Mouse (Mus musculus): Measurements from ENCODE around the gene Cltrn. TPM values are rescaled to one million over a fixed set of nuclear protein-coding genes. Genes with fewer than 3 reads are reported as not detected.

The Cltrn gene
- polyA plus RNA-seq (2016; fragmentation: Nextera tagmentation; extraction: Ambion mirVana): not detected in 2 replicates

- H3K4me1 ChIP-seq: no peaks in the 10 kb centered on the region
- H3K4me3 ChIP-seq: no peak within 1 kb of the TSS
- no peak within 1 kb of the TSS for H3K4me2 ChIP-seq (replicated peaks)
- H3K27ac ChIP-seq (replicated peaks): no peak within 1 kb of the TSS
- H3K9me3 ChIP-seq: no peaks in the 10 kb centered on the region
- WGBS: 88% methylated on average over 4 of the region's 4 CpGs
- ATAC-seq (ENCODE audit: low FRiP score, low read depth): no peak
- H3K27me3 ChIP-seq: peaks cover 25% of the 10 kb centered on the region
- H3K9ac ChIP-seq (replicated peaks): no peak within 1 kb of the TSS
- no peaks in the 10 kb centered on the region for H3K36me3 ChIP-seq
These were observed at the start of gene Cltrn for GRCm38 (mm10) chrX:164088582-164088981. Cltrn (plus strand) TSS chrX:164088830.

DNA sequence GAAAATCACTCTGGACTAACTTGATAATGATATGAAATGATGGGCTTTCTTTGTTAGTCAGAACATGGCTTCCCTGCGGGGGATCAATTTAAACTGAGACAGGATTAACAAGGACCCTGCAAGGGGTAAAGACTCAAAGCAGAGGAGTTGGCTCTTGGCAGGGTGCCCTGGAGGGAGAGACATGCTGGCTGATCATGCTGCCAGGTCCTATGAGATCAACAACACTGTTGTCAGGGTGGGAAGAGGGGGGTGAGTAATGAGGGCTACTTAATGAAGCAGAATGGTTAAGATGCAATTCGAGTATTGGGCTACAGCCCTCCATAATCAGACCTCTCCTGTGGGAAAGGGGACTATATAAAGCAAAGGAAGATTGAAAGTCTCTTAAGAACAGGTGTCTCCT lies 49.7 kb upstream of the Cltrn start:
- Histone ChIP-seq H3K4me2 (replicated peaks) (no peak overlapping the region), H3K4me3 (no peak overlapping the region), H3K27me3 (peaks cover 5% of the 10 kb centered on the region; the same call in 1 of the 2 replicates), H3K9ac (replicated peaks) (no peak overlapping the region), H3K36me3 (no peaks in the 10 kb centered on the region), H3K27ac (replicated peaks) (no peak overlapping the region), H3K4me1 (no peaks in the 10 kb centered on the region), H3K9me3 (no peaks in the 10 kb centered on the region)
- WGBS: 50% methylated on average over 2 of the region's 2 CpGs
- ATAC-seq (ENCODE audit: low FRiP score, low read depth): peak; percentile 66

DNA sequence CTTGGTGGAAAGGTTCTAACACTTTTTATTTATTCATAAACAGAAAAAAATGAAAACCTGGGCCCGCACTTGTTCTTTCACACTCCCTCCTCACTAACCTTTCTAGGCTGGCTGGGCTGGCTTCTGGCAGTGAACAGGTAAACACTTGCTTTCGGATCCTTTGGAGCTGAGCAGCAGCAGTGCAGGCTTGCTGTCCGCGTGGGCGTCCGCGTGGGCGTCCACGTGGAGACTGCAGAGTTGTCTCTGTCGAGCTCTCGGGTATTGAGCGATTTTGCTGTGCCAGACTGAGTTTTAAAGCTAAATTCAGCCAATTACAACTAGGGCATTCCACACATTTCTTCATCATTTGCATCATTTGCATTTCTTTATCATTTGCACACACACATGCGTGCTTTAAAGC lies 46.6 kb upstream of the Cltrn start:
- no peak overlapping the region for H3K4me2 ChIP-seq (replicated peaks)
- H3K36me3 ChIP-seq: no peaks in the 10 kb centered on the region
- no peaks in the 10 kb centered on the region for H3K9me3 ChIP-seq
- no peak overlapping the region for H3K4me3 ChIP-seq
- H3K9ac ChIP-seq (replicated peaks): no peak overlapping the region
- peaks cover 5% of the 10 kb centered on the region; the same call in 1 of the 2 replicates for H3K27me3 ChIP-seq
- no peak for ATAC-seq (ENCODE audit: low FRiP score, low read depth)
- no peaks in the 10 kb centered on the region for H3K4me1 ChIP-seq
- no peak overlapping the region for H3K27ac ChIP-seq (replicated peaks)
- WGBS: 75% methylated on average over 13 of the region's 13 CpGs

GRCm38 (mm10) chrX:164046736-164047135 lies 41.9 kb upstream of the Cltrn start:
- Histone ChIP-seq H3K27ac (replicated peaks) (no peak overlapping the region), H3K9ac (replicated peaks) (no peak overlapping the region), H3K4me2 (replicated peaks) (no peak overlapping the region), H3K27me3 (no peaks in the 10 kb centered on the region; the same call in 1 of the 2 replicates), H3K4me1 (no peaks in the 10 kb centered on the region), H3K9me3 (no peaks in the 10 kb centered on the region), H3K4me3 (no peak overlapping the region), H3K36me3 (no peaks in the 10 kb centered on the region)
- no peak for ATAC-seq (ENCODE audit: low FRiP score, low read depth)
- 84% methylated on average over 2 of the region's 2 CpGs for WGBS

DNA sequence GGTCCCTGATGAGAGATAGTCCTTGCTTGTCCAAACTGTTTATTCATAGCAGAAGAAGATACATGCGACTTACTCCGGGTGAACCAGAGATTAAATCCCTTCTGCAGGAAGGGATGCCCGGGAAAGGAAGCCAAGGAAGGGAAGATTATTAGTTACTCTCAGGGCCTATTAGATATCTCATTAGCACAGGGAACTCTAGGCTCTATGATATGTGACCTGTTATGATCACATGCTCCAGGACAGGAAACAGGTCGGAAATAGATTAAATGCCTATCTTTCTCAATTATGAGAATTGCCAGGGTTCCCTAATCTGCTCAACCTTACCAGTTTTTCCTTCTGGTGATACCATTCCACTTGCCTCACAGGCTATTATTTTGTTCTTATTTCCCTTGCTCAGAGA lies 32.9 kb upstream of the Cltrn start:
- H3K27ac ChIP-seq (replicated peaks): no peak overlapping the region
- no peak for ATAC-seq (ENCODE audit: low FRiP score, low read depth)
- H3K4me1 ChIP-seq: no peaks in the 10 kb centered on the region
- no peak overlapping the region for H3K9ac ChIP-seq (replicated peaks)
- H3K4me3 ChIP-seq: no peak overlapping the region
- 94% methylated on average over 4 of the region's 4 CpGs for WGBS
- H3K9me3 ChIP-seq: no peaks in the 10 kb centered on the region
- peaks cover 21% of the 10 kb centered on the region; the same call in 1 of the 2 replicates for H3K27me3 ChIP-seq
- H3K36me3 ChIP-seq: no peaks in the 10 kb centered on the region
- no peak overlapping the region for H3K4me2 ChIP-seq (replicated peaks)

DNA sequence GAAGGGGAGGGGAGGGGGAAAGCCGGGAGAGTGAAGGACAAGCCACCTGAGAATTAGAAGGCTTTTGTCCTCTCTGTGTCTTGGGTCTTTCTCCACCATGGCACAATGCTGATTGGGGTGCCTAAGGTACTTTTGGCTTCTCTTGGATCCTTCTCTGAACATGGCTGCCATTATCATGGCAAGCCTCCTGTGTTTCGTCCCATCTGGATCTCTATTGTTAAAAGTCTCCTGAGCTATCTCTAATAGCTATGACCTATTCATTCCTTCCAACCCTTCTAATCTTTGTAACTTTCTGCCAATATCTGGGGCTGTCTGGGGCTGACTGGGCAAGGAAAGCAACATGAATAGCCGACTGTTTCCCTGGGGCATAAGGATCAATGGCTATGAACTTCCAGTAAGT lies 30.1 kb upstream of the Cltrn start:
- ATAC-seq (ENCODE audit: low FRiP score, low read depth): no peak
- peaks cover 36% of the 10 kb centered on the region for H3K27me3 ChIP-seq
- WGBS: 94% methylated on average over 3 of the region's 3 CpGs
- H3K9me3 ChIP-seq: no peaks in the 10 kb centered on the region
- H3K4me1 ChIP-seq: no peaks in the 10 kb centered on the region
- H3K36me3 ChIP-seq: no peaks in the 10 kb centered on the region
- no peak overlapping the region for H3K27ac ChIP-seq (replicated peaks)
- no peak overlapping the region for H3K4me3 ChIP-seq
- H3K4me2 ChIP-seq (replicated peaks): no peak overlapping the region
- H3K9ac ChIP-seq (replicated peaks): no peak overlapping the region

DNA sequence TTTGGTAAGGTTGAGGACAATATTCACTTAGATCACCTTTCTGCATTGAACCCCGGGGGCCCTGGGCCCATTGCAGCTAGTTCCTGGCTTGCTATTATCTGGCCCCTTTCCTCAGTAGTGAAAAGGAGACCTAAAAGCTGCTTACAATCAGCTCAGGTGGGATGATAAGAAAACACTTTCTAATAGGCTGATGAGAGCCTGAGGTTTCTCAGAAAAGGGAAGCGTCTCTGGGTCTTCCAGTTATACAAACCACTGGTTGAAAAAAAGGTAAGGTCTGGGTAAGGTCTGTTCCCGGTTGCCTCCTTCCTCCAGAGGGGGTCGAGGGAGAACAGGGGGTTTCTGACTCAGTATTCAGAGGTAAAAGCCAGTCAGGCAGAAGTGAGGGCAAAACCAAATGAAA lies 29.6 kb upstream of the Cltrn start:
- no peak overlapping the region for H3K4me2 ChIP-seq (replicated peaks)
- H3K4me1 ChIP-seq: no peaks in the 10 kb centered on the region
- no peak overlapping the region for H3K4me3 ChIP-seq
- H3K27me3 ChIP-seq: peaks cover 37% of the 10 kb centered on the region
- H3K27ac ChIP-seq (replicated peaks): no peak overlapping the region
- no peak overlapping the region for H3K9ac ChIP-seq (replicated peaks)
- no peak for ATAC-seq (ENCODE audit: low FRiP score, low read depth)
- no peaks in the 10 kb centered on the region for H3K36me3 ChIP-seq
- 75% methylated on average over 4 of the region's 4 CpGs for WGBS
- no peaks in the 10 kb centered on the region for H3K9me3 ChIP-seq

GRCm38 (mm10) chrX:164066185-164066584 lies 22.4 kb upstream of the Cltrn start:
- H3K4me1 ChIP-seq: no peaks in the 10 kb centered on the region
- H3K4me2 ChIP-seq (replicated peaks): no peak overlapping the region
- no peak overlapping the region for H3K9ac ChIP-seq (replicated peaks)
- H3K27me3 ChIP-seq: peaks cover 16% of the 10 kb centered on the region
- peak; percentile 80; the same call in 1 of the 2 replicates for ATAC-seq (ENCODE audit: low FRiP score, low read depth)
- no peaks in the 10 kb centered on the region for H3K9me3 ChIP-seq
- H3K36me3 ChIP-seq: 0 out of 2 replicates have a peak, but pooled peaks cover 2% of the 10 kb centered on the region
- no peak overlapping the region for H3K4me3 ChIP-seq
- H3K27ac ChIP-seq (replicated peaks): no peak overlapping the region
- 23% methylated on average over 2 of the region's 2 CpGs for WGBS

- Histone ChIP-seq H3K36me3 (peaks cover 9% of the 10 kb centered on the region; the same call in 1 of the 2 replicates), H3K4me2 (replicated peaks) (no peak overlapping the region), H3K27ac (replicated peaks) (no peak overlapping the region), H3K27me3 (peaks cover 5% of the 10 kb centered on the region; the same call in 1 of the 2 replicates), H3K4me3 (no peak overlapping the region), H3K4me1 (no peaks in the 10 kb centered on the region), H3K9ac (replicated peaks) (no peak overlapping the region), H3K9me3 (no peaks in the 10 kb centered on the region)
- 83% methylated on average over 4 of the region's 4 CpGs for WGBS
- no peak for ATAC-seq (ENCODE audit: low FRiP score, low read depth)
These were observed 19.7 kb upstream of the Cltrn start for GRCm38 (mm10) chrX:164068968-164069367.

GRCm38 (mm10) chrX:164076040-164076775 lies 12.4 kb upstream of the Cltrn start, which contains the start of gene Siah1b:
Siah1b (minus strand) TSS chrX:164076493.
- peak within 1 kb of the TSS; percentile 84 for H3K27ac ChIP-seq (replicated peaks)
- peak within 1 kb of the TSS; percentile 52 for H3K9ac ChIP-seq (replicated peaks)
- H3K4me3 ChIP-seq: peak within 1 kb of the TSS; percentile 55
- H3K36me3 ChIP-seq: peaks cover 7% of the 10 kb centered on the region; the same call in 1 of the 2 replicates
- peaks cover 5% of the 10 kb centered on the region; the same call in 1 of the 2 replicates for H3K27me3 ChIP-seq
- 32% methylated on average over 54 of the region's 54 CpGs for WGBS
- no peaks in the 10 kb centered on the region for H3K4me1 ChIP-seq
- no peaks in the 10 kb centered on the region for H3K9me3 ChIP-seq
- H3K4me2 ChIP-seq (replicated peaks): peak within 1 kb of the TSS; percentile 62
- ATAC-seq (ENCODE audit: low FRiP score, low read depth): peak; percentile 99

- H3K27ac ChIP-seq (replicated peaks): no peak overlapping the region
- H3K4me3 ChIP-seq: no peak overlapping the region
- H3K9ac ChIP-seq (replicated peaks): no peak overlapping the region
- ATAC-seq (ENCODE audit: low FRiP score, low read depth): no peak
- no peaks in the 10 kb centered on the region for H3K4me1 ChIP-seq
- 95% methylated on average over 9 of the region's 9 CpGs for WGBS
- H3K36me3 ChIP-seq: no peaks in the 10 kb centered on the region
- no peaks in the 10 kb centered on the region for H3K9me3 ChIP-seq
- no peaks in the 10 kb centered on the region; the same call in 1 of the 2 replicates for H3K27me3 ChIP-seq
- H3K4me2 ChIP-seq (replicated peaks): no peak overlapping the region
These were observed 6.6 kb upstream of the Cltrn start for GRCm38 (mm10) chrX:164082030-164082429.

DNA sequence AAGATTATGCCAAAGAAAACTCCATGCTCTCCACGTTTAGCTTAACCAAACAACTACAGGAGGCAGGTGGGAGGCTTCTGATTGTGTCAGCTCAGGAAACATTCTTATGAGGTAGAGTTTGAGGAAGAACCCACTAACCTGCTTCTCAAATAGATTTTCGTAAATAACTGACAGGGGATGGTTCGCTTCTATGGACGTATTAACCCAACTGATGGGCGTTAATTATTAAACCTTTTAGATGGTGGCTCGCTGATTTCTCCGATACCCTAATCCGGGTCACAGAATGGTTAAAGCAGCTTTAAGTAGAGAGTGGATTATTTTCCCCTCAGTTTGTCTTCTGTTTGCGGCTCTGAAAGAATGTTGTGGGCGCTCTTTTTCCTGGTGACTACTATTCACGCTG lies 1.3 kb downstream of the Cltrn start:
- no peaks in the 10 kb centered on the region for H3K36me3 ChIP-seq
- H3K4me1 ChIP-seq: no peaks in the 10 kb centered on the region
- no peak overlapping the region for H3K27ac ChIP-seq (replicated peaks)
- H3K27me3 ChIP-seq: peaks cover 25% of the 10 kb centered on the region
- no peak overlapping the region for H3K4me3 ChIP-seq
- ATAC-seq (ENCODE audit: low FRiP score, low read depth): no peak
- WGBS: 73% methylated on average over 11 of the region's 11 CpGs
- H3K9me3 ChIP-seq: no peaks in the 10 kb centered on the region
- no peak overlapping the region for H3K4me2 ChIP-seq (replicated peaks)
- no peak overlapping the region for H3K9ac ChIP-seq (replicated peaks)
